In genomic region chr6:119039293-119039692, GRCm38 (mm10) we compare ENCODE assay signal across 17 mouse cellular contexts.
DNase-seq lines count a peak whose midpoint lies in the region; ATAC-seq and TF ChIP-seq lines count a peak whose summit lies in the region.
"Had no signal": no experiment of that assay in that cellular context is flagged by ENCODE, and none has a peak within 500 bp of the region (broad histone marks: within the 10 kb centered on the region; RNA-seq: fewer than 3 reads in every experiment).

No protein-coding gene starts in this region.

- H3K4me2 ChIP-seq in forebrain, embryonic 14.5 days (ENCODE audit: low read length) = no peak overlapping the region
- no peak overlapping the region for H3K4me2 ChIP-seq in forebrain, postnatal 0 days (ENCODE audit: low read depth)
- H3K4me2 ChIP-seq in lung, embryonic 16.5 days (ENCODE audit: low read depth, low read length) = no peak overlapping the region
- H3K4me2 ChIP-seq: heart, embryonic 11.5 days; heart, embryonic 15.5 days; hindbrain, embryonic 14.5 days; intestine, embryonic 15.5 days had no signal

- H3K4me3 ChIP-seq in forebrain, embryonic 14.5 days (ENCODE audit: low read depth, low read length) = no peak overlapping the region
- no peak overlapping the region for H3K4me3 ChIP-seq in forebrain, postnatal 0 days (ENCODE audit: low read depth, low read length)
- no peak overlapping the region for H3K4me3 ChIP-seq in lung, embryonic 16.5 days (ENCODE audit: low read length)
- H3K4me3 ChIP-seq: embryonic facial prominence, embryonic 10.5 days; heart, adult 2 months; heart, embryonic 15.5 days; intestine, embryonic 15.5 days had no signal

- 77% methylated on average over 5 of the region's 5 CpGs for WGBS in forebrain, embryonic 14.5 days
- 66% methylated on average over 5 of the region's 5 CpGs for WGBS in forebrain, postnatal 0 days
- 73% methylated on average over 5 of the region's 5 CpGs for WGBS in lung, embryonic 16.5 days

- H3K36me3 ChIP-seq in forebrain, embryonic 14.5 days (ENCODE audit: control insufficient read depth, insufficient read depth, low read length) = no peaks in the 10 kb centered on the region
- H3K36me3 ChIP-seq in forebrain, postnatal 0 days (ENCODE audit: insufficient read depth) = no peaks in the 10 kb centered on the region
- peaks cover 4% of the 10 kb centered on the region; the same call in 1 of the 2 replicates for H3K36me3 ChIP-seq in lung, embryonic 16.5 days (ENCODE audit: control insufficient read depth, insufficient read depth, low read length)
- H3K36me3 ChIP-seq: intestine, embryonic 15.5 days had no signal

- H3K9me3 ChIP-seq in forebrain, embryonic 14.5 days (replicated peaks; ENCODE audit: control insufficient read depth, low read length) = no peaks in the 10 kb centered on the region
- H3K9me3 ChIP-seq in forebrain, postnatal 0 days (ENCODE audit: low read length) = no peaks in the 10 kb centered on the region
- 0 out of 2 replicates have a peak, but pooled peaks cover 4% of the 10 kb centered on the region for H3K9me3 ChIP-seq in lung, embryonic 16.5 days (ENCODE audit: control insufficient read depth, low read length)
- H3K9me3 ChIP-seq: heart, embryonic 15.5 days; intestine, embryonic 15.5 days had no signal

- no peak overlapping the region for H3K9ac ChIP-seq in forebrain, embryonic 14.5 days (ENCODE audit: low read length)
- H3K9ac ChIP-seq in forebrain, postnatal 0 days = no peak overlapping the region
- 0 out of 2 replicates have a peak overlapping the region, but pooled peaks have one; percentile 26 for H3K9ac ChIP-seq in lung, embryonic 16.5 days (ENCODE audit: low read length)
- H3K9ac ChIP-seq: heart, embryonic 15.5 days; hindbrain, embryonic 14.5 days; intestine, embryonic 15.5 days had no signal

- peak; percentile 60 for DNase-seq in cerebellum, adult 9-10 months
- DNase-seq in forebrain, embryonic 14.5 days (ENCODE audit: low spot score) = peak; percentile 33
- DNase-seq in forebrain, postnatal 0 days = no peak
- DNase-seq in lung, postnatal 36 days = no peak
- peak; percentile 37 for DNase-seq in brain, adult 2 months (ENCODE audit: low read depth, low spot score)
- DNase-seq: adrenal gland, postnatal 10 days; gastrocnemius, postnatal 14 days; heart, postnatal 14 days had no signal

- TF ChIP-seq CTCF in forebrain, postnatal 0 days (IDR thresholded peaks at IDR 0.05; ENCODE audit: low read depth) = no peak

- no peak overlapping the region for H3K27ac ChIP-seq in forebrain, embryonic 14.5 days (ENCODE audit: low read depth, low read length)
- no peak overlapping the region for H3K27ac ChIP-seq in forebrain, postnatal 0 days (ENCODE audit: low read depth, low read length)
- no peak overlapping the region for H3K27ac ChIP-seq in lung, embryonic 16.5 days (ENCODE audit: low read length)
- H3K27ac ChIP-seq: embryonic facial prominence, embryonic 10.5 days; heart, embryonic 15.5 days; hindbrain, embryonic 14.5 days; intestine, embryonic 15.5 days had no signal

- H3K27me3 ChIP-seq in forebrain, embryonic 14.5 days (replicated peaks; ENCODE audit: control insufficient read depth, insufficient read depth, low read length) = no peaks in the 10 kb centered on the region
- no peaks in the 10 kb centered on the region for H3K27me3 ChIP-seq in forebrain, postnatal 0 days (ENCODE audit: insufficient read depth, low read length)
- H3K27me3 ChIP-seq in lung, embryonic 16.5 days (ENCODE audit: control insufficient read depth, insufficient read depth, low read depth, low read length) = no peaks in the 10 kb centered on the region
- H3K27me3 ChIP-seq: heart, embryonic 15.5 days; intestine, embryonic 15.5 days had no signal

- H3K4me1 ChIP-seq in forebrain, embryonic 14.5 days (ENCODE audit: control insufficient read depth, insufficient read depth, low read length) = 0 out of 2 replicates have a peak, but pooled peaks cover 3% of the 10 kb centered on the region
- H3K4me1 ChIP-seq in forebrain, postnatal 0 days (ENCODE audit: insufficient read depth) = peaks cover 6% of the 10 kb centered on the region; the same call in 1 of the 2 replicates
- H3K4me1 ChIP-seq in lung, embryonic 16.5 days (replicated peaks; ENCODE audit: control insufficient read depth, insufficient read depth, low read length) = peaks cover 68% of the 10 kb centered on the region

- ATAC-seq in cerebellum, adult (ENCODE audit: insufficient number of reproducible peaks, low FRiP score, low TSS enrichment) = no peak
- ATAC-seq in forebrain, embryonic 14.5 days = no peak
- ATAC-seq in forebrain, postnatal 0 days = no peak
- ATAC-seq in lung, embryonic 16.5 days (ENCODE audit: low read depth) = no peak
- ATAC-seq: forebrain, embryonic 16.5 days; intestine, embryonic 15.5 days had no signal

Comparison
In these comparisons a context has a peak if more than half of its experiments do, and no peak if none do; other contexts are left out.
1. DNase-seq: peak in cerebellum, adult 9-10 months (single experiment), forebrain, embryonic 14.5 days (single experiment) and brain, adult 2 months (single experiment); none in forebrain, postnatal 0 days (single experiment) and lung, postnatal 36 days (single experiment).